Mouse (Mus musculus): ENCODE measurements around the gene Rasl12.

DNA sequence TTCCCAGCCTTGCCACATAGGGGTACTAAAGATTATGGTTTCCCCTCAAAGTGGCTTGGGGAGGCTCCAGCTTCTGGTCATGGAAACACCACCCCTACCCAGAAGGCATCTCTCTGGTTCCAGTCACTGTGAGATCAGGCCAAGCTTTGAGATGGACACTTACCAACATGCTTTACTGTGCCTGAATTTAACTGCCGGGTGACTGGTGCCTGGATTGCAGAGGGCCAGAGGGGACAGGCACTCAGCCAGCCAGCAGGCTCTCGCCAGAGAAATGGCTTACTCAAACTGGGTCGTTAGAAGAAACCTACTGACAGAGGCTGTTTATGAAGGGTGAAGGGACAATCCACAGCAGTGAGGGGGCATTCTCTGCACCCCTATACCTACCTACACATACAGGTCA lies 14.0 kb upstream of the Rasl12 start:
- TF ChIP-seq CTCF (IDR thresholded peaks at IDR 0.05; ENCODE audit: low read depth), result no peak
- no peak for TF ChIP-seq EP300 (IDR thresholded peaks at IDR 0.05; ENCODE audit: low read depth)
